Mouse (Mus musculus) layer of hippocampus, adult 18-20 months (tissue): ENCODE measurements around the gene Ccdc124. TPM values are rescaled to one million over a fixed set of nuclear protein-coding genes. Genes with fewer than 3 reads are reported as not detected.

Experiments
- DNase-seq, 2 experiments: peaks; one replicate each; pipeline ENCODE4 v3.0.0; 2022; ENCODE audit warnings: low spot score in 2 of 2
- total RNA-seq, 2 experiments: library from RNA; stranded (reverse); gene quantifications; 2 replicates each; pipeline ENCODE4 v1.2.3; 2021

Ccdc124 gene
- total RNA-seq, 2 experiments from 2014 or later, result 93.2 to 98.5 TPM

DNA sequence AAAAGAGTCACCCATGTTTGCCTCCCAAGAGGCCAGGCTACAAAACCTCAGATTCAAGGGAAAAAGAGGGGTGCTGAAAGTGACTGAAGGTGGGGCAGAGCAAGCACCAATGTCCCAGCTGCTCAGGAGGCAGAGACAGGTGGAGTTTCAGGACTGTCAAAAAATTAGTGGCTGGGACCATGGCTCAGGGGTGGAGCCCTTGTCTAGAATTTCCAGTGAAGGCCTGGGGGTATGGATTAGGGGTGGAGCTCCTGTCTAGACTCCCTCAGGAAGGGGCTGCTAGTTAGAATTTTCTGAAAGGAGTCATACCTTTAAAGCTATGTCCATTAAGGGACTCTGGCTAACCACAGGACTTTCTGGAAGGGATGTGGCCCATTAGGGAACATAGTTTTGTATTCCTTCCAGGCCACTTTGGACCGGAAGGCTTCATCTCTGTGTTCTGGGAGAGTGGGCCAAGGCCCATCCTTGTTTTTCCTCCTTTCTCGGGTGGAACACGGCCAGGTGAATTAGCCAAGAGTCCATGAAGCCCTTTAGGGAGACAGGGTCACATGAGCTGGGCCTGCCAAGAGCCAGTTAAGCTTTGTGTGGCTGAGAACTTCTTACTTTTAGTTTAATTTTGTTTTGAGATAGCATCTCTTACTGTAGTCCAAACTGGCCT, 24.3 kb downstream of the Ccdc124 start:
- no peak for DNase-seq

DNA sequence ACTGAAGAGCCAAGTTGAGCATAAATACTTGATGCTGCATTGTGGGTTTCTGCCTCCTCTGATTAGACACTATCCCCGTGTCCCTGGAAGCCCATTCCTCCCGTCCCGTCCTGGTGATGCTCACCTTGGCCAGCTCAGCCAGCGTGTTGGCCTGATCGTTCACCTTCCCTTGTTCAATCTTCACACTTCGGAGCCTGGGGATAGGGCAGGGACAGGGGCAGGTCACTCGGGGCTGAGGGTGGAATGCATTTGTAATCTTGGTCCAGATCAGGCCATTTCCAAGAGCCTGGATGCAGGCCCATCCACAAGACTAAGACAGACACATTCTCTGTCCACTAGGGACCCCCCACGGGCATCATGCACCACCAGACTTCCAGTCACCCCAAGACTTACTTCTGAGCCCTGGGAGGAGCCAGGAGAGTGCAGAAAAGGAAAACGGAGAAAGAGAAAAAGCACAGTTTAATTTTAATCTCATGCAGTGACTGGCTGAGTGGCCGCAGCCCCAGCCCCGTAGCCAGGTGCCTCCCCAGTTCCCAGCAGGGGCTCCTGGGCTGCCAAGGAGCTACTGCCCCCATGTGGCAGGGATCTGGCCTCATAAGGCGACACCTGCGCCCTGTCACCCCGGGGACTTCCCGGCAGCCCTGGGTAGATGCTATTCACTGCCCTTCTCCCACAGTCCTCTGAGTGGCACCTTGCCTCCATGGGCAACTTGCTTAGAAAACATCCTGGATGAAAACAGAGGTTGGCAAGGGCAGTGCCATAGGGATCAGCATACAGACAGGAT, 27.2 kb downstream of the Ccdc124 start:
- DNase-seq, result no peak

GRCm38 (mm10) chr8:70845108-70845507, 28.6 kb downstream of the Ccdc124 start:
- no peak for DNase-seq

DNA sequence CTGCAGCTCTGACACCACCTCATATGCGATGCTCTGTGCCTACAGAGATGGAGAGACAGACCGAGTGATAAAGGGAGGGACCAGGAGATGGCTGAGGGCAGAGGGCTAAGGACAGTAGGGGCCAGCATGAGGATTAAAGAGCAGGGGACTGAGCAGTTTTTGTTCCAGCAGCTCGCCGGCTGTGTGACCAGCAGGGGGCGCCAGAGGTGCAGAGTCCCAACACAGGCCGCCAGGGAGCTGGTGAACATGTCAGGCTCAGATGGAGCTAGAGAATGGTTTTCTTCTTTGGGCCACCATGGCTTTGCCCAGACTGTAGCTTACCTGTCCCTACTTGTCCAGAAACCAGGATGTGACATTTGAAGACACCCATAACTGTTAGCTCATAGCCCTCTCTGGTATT, 29.2 kb downstream of the Ccdc124 start:
- DNase-seq, result peak; percentile 64 to 91

DNA sequence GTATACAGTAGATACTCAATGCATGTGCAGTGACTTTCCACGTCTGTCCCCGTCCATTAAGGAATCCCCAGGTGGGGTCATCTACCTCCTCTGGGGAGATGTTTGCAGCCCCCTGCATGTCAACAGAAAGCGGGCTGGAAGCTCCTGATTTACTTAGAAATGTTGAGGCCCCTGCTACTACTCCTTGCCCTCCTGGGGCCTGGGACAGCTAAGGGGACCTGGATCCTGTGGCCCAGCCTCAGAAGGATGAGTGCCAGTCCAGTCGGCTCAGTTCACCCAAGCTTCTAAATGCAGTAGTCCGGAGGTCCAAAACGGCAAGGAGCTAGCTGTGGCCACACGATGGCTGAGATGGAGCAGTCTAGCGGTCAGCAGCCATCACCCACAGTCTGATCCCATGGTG, 29.8 kb downstream of the Ccdc124 start:
- DNase-seq, result no peak

GRCm38 (mm10) chr8:70843214-70843773, 30.4 kb downstream of the Ccdc124 start:
- DNase-seq, result no peak

DNA sequence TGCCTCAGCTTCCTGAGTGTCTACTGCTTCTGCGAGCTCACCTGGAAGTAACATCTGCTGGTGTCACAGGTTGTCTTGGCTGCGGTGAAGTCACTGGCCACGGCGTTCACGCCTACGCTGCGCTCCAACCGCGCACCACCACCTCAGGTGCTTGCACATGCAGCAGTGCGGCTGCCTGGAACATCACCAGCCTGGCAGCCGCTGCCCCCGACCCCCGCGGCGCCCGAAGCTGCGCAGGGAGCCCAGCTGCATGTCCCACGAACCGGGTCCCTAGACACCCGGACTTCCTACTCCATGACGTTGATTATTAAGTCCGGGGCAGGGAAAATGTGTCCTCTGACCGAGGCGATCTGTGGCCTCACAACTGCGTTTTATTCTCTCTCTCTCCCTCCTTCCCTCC, 31.3 kb downstream of the Ccdc124 start:
- no peak for DNase-seq

DNA sequence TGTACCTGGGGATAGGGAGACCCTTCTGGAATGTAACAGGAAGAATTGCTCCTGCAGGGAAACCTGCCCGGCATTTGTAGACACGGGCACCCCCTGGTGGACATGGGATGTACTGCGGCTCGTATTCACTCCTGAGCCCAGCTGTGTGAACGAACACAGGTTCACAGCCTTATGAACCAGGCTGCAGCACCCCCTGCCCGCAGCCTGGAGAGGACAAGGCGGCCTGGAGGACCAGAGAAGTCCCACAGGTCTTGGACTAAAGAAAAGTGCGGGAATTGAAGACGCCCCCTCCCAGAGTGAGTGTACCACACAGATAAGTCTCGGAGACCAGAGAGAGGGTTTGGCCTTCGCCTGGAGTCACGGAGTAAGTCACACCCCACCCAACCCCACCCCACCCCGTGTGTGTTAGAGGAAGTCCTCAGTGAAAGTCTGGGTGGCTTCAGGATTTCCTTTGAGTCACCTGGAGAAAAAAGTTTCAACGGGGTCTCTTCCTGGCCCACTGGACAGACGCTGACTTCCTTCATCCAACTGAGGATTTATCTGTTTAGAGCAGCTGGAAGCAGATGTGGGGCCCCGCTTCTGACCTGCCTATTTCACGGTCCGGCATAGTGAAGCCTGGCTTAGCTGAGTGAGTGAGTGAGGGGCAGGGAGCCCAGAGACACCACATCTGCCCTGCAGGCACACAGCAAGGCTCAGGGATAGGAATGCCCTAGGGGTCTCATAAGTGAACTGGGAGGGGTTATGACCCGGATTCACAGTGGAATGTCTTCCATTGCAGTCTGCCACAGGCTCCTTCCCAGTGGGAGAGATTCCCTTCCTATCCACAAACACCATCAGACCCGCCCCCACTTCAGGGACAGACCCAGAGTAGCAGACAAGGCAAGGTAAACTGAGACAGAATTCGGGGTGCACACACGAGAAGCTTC, 32.3 kb downstream of the Ccdc124 start:
- DNase-seq, result peak; percentile 83 to 95

- DNase-seq, result no peak
Observed at GRCm38 (mm10) chr8:70840590-70840989, 33.1 kb downstream of the Ccdc124 start.

- DNase-seq, result peak; percentile 99 to 100
Observed at GRCm38 (mm10) chr8:70839408-70840351, 34.1 kb downstream of the Ccdc124 start, which contains the start of gene Arrdc2. Gene Arrdc2, minus strand, starts transcription at chr8:70839720.

GRCm38 (mm10) chr8:70838654-70839407, 34.9 kb downstream of the Ccdc124 start:
- peak in 1 of 2 experiments; percentile 40 for DNase-seq

GRCm38 (mm10) chr8:70836666-70837065, 37.1 kb downstream of the Ccdc124 start:
- DNase-seq, result no peak

GRCm38 (mm10) chr8:70834071-70834470, 39.7 kb downstream of the Ccdc124 start:
- no peak for DNase-seq

- DNase-seq, result peak in 1 of 2 experiments; percentile 78
Observed at GRCm38 (mm10) chr8:70833520-70833919, 40.2 kb downstream of the Ccdc124 start.

DNA sequence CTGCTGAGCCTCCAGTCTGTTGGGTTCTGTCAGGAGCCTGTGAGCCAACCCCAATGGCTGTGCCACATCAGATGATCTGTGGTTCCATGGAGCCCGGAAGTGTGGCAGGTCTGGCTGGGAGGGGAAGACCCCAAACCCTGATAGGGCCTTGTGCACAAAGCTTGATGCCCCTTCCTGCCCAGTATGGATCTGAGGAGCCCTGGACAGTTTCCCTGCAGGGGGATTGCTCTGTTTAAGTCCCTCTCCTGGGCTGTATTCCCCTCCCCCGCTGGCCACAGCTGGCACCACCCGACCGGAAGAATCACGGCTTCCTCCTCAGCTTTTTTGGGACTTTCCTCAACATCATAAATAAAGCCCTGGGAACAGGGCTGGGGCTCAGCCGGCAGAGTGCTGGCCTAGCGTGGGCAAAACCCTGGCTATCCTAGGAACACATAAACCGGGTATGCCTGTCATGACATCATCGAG, 40.7 kb downstream of the Ccdc124 start:
- DNase-seq, result no peak

- no peak for DNase-seq
Observed at GRCm38 (mm10) chr8:70832371-70832770, 41.4 kb downstream of the Ccdc124 start.

GRCm38 (mm10) chr8:70831517-70831916, 42.2 kb downstream of the Ccdc124 start:
- DNase-seq, result no peak

DNA sequence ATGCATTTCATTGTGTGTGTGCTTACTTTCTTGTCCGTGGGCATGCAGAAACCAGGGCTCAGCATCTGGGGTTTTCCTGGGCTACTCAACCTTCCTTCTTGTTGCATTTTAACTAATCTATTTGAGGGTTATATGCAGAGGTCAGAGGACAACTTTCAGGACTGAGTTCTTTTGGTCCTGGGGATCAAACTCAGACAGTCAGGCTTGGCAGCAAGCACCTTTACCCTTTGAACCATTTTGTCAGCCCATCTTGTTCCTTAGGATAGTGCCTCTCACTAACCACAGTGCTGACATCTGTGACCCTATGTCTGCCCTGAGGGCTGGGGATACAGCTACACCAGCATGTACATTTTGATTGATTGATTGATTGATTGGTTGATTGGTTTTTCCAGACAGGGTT, 45.9 kb downstream of the Ccdc124 start:
- DNase-seq, result no peak

DNA sequence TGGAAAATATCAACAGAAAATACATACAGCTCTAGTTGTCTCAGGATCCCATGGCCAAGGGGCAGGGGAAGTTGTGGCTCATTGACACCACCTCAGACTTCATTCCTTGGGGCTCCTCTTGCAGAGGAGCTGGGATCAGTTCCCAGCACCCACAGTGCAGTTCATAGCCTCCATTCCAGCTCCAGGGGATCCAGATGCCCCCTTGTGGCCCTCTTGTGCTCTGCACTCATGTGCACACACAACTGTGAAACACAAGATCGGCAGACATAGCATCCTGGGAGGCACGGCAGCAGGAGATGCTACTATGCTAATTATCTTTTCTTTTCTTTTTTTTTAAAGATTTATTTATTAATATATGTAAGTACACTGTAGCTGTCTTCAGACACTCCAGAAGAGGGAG, 46.7 kb downstream of the Ccdc124 start:
- no peak for DNase-seq
